Mouse (Mus musculus) frontal cortex, postnatal 14 days (tissue): ENCODE results near the gene Phykpl.
"Not testable (repeated sequence)": the region's sequence is repeated elsewhere in the genome, so short reads cannot be mapped to it uniquely, and the experiment has no call there.

Experiments
- DNase-seq, 2 experiments: peaks; one replicate each; pipeline ENCODE4 v3.0.0; 2022; ENCODE audit warnings: low spot score in 2 of 2

Phykpl gene

DNA sequence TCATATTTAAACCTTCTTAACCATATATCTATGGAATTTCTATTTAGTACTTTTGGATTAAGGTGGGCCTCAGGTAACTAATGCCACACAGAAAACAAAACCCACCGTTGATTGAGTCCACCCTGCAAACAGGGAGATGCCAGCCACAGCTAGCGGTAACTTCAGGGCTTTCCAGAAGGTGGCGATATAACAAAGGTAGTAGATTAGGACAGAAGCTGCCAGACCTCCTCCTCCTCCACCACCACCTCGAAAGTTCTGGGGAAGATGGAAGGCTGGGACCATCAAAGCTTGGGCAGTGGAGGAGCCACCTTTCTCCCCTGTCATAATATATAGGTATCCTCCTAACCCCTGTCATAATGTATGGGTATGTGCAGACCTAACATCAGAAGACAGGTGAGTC lies 33.1 kb downstream of the Phykpl start:
- DNase-seq: peak in 1 of 2 experiments; percentile 65

- DNase-seq: no peak
These were observed 34.4 kb downstream of the Phykpl start for GRCm38 (mm10) chr11:51618894-51619408.

GRCm38 (mm10) chr11:51619409-51620060 lies 35.0 kb downstream of the Phykpl start, which contains the start of gene Nhp2:
Gene Nhp2 (plus strand): TSS chr11:51619735.
- peak; percentile 92 to 93 for DNase-seq

GRCm38 (mm10) chr11:51620084-51620483 lies 35.5 kb downstream of the Phykpl start:
- no peak for DNase-seq

- DNase-seq: no peak
These were observed 37.2 kb downstream of the Phykpl start for GRCm38 (mm10) chr11:51621776-51622175.

GRCm38 (mm10) chr11:51622971-51623491 lies 38.5 kb downstream of the Phykpl start:
- peak; percentile 54 to 70 for DNase-seq

DNA sequence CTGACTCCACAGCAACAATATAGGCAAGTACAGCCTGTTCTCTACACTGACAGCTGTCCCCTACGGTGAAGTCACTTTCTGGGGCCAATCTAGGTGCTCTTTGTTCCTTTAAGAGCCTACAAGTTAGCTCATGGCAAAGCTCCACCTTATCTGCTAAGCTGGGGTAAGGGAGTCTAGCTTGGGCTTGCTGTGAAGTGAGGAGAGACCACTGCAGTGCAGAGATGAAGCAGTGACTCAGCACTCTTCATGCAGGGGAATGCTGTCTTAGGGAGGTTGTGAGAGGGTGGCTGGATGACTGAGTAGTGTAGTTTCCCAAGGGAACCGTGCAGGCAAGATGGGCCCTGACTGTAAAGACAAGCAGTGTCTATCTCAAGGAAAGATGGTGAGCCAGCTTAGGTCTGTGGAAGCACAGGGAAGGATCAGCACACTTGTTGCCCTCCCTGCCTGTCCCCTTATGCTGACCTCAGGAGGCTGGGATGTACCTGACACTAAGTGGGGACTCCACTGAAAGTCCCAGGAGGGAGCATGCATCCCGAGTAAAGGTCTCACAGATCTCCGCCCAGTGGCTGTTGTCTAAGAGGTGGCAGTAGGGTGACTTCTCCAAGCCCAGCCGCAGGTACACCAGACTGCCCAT lies 40.7 kb downstream of the Phykpl start:
- no peak for DNase-seq

DNA sequence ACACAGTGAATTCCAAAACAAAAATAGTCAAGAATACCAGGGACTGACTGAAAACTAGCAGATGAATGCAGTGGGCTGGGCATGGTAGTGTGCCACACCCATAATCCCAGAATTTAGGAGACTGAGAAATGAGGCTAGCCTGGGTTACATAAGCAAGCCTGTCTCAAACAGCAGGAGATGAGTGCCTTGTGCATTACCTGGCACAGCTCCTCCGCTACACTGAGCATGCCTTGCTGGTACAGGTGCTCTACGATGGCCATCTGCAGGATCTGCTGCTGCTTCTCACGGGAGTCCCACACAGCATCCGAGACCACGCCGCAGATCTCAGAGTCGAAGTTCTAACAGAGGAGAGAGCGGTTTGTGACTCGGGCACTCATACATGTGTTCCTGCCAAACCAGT lies 42.9 kb downstream of the Phykpl start:
- no peak for DNase-seq

GRCm38 (mm10) chr11:51627907-51628306 lies 43.4 kb downstream of the Phykpl start:
- no peak for DNase-seq

- DNase-seq: no peak
These were observed 45.2 kb downstream of the Phykpl start for GRCm38 (mm10) chr11:51629651-51630314.

- no peak for DNase-seq
These were observed 47.7 kb downstream of the Phykpl start for GRCm38 (mm10) chr11:51632130-51632753.

- not testable (repeated sequence) for DNase-seq
These were observed 48.6 kb downstream of the Phykpl start for GRCm38 (mm10) chr11:51633200-51633599.

DNA sequence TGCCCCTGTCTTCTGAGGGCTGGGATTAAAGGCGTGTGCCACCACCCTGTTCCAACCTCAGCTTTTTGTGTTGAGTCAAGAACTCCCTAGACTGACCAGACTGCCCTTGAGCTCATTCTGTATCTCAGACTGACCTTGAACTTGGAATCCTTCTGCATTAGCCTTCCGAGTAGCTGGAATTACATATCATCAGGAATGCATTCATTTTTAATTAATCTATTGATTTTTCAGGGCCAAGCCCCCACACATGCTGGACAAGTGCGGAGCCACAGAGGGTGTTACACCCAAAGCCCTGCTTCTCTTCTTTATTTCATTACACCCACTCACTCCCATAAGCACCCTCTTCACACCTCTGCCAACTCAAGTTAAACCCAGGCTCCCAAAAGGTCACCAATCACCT lies 49.2 kb downstream of the Phykpl start:
- DNase-seq: no peak

DNA sequence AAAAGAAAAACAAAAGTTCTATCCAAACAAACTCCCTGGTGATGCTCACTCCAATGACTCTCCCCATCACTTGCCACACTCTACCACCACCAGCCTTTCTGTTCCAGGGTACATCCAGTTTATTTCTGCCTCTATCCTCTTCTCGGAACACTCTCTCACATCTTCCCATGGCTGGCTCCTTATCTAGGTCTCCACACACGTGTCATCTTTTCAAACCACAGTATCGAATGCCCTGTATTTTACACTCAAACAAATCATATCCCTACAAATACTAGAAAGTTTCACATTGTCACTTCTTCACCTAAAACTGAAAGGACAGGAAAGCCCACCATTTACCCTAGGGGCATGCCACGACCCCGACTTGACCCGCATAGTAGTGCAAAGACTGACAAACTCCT lies 50.6 kb downstream of the Phykpl start:
- no peak for DNase-seq

DNA sequence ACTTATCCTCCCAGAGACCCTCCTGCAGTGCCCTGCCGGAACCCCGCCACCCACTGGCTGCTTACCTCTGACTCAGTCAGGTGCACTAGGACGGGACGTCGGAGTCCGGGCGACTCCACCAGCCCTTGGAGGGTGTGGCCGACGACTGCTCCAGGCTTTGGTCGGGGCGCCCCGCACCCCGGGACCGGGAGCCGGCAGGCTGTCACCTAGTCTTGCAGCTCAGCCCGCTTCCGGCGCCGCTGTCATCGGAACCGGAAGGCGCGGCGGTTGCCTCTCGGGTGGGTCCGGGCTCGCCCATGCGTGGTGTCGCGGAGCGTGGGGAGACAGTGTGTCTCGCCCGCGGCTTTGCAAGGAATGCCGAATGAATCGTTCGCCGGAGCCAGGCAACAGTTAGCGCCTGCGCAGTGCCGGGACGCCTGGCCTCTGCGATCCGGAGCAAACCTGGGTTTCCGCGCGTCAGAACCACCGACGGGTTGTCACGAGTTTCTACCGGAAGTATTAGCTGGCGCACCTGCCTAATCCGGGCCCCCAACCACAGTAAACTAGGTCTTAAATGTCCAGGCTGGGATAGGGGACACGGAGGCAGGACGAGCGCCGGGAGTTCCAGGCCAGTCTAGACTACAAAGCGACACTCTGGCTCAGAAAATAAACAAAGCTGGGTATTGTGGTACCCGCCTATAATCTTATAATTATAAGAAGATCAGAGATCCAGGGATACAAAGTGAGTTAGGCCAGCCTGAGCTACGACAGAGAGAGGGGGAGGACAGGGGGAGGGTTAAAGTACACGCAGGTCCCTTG lies 51.2 kb downstream of the Phykpl start, which contains the start of gene Rmnd5b:
Rmnd5b (minus strand) TSS at position 372 of the 798 bp plus-strand sequence.
- peak; percentile 93 to 94 for DNase-seq

GRCm38 (mm10) chr11:51636323-51636684 lies 51.7 kb downstream of the Phykpl start:
- peak in 1 of 2 experiments; percentile 57 for DNase-seq

DNA sequence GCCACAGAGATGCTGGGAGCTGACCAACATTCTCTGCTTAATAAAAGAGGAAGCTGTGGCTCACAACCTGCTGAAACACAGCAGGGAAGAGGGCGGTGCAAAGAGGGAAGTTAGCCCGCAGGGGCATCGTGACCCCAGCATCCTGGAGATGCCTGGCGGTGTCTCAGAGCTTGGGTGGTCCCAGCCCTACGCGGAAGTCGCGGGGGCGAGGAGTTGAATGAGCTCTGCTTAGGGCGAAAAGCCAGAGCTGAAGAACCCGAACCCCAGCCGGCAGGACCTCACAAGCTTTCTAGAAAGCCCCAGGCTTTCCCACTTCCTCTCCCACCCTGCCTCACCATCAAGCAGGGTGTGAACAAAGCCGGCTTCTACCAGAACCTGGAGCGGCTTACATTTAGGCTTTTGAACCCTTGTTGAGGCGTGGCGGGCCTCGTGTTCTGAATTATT lies 53.4 kb downstream of the Phykpl start:
- DNase-seq: no peak

- DNase-seq: no peak
These were observed 53.9 kb downstream of the Phykpl start for GRCm38 (mm10) chr11:51638497-51638896.

- DNase-seq: no peak
These were observed 56.2 kb downstream of the Phykpl start for GRCm38 (mm10) chr11:51640748-51641147.

DNA sequence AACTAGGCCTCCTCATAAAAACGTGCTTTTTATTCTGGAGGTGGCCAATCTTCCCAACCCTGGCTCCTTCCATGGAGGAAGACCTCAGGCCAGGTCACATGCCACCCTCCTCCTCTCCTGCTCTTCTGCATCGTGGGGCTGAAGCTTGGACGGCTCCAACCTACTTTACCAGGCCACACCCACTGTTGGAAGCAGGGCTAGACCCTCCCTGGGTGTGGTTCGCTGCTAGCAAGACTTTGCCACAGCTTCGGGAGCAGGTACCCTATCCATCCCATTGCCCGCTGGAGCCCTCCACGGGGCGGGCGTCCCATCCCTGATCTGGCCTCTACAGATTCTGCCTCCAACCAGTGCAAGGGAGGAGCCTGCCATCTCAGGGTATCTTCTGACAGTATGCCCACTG lies 58.6 kb downstream of the Phykpl start:
- no peak for DNase-seq

DNA sequence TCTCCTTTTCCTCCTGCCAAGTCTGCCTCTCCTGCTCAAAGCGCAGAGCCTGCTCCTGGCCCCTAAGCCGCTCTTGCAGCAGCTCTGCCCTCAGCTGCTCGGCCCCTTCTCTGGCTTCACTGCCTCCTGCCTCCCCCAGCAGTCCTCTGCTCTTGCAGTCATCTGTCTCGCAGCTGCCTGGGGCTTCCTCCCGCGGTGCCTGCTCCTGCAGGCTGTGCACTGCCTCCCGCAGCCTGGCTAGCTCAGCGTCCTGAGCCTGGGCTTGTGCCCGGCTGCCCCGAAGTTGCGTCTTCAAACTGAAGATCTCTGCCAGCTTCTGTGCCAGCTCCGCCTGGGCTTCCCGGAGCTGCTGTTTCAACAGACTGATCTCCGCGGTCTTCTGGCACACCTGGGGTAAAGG lies 59.2 kb downstream of the Phykpl start:
- no peak for DNase-seq
